Mouse (Mus musculus) thymus, adult 2 months (tissue): Measurements from ENCODE around the gene Olfr292.

Experiments
- CTCF ChIP-seq: fragments of 200-500 bp; IDR thresholded peaks from 2 replicates; pipeline ENCODE4 v1.5.1; 2012; ENCODE audit warnings: mild to moderate bottlenecking, control low read depth, low read length, moderate library complexity, borderline replicate concordance; ENCODE audit not compliant: control insufficient read depth, poor library complexity, insufficient read depth; ENCODE audit errors: extremely low read depth
- POLR2A ChIP-seq: fragments of 200-500 bp; IDR thresholded peaks from 2 replicates; pipeline ENCODE4 v1.6.1; 2012; ENCODE audit warnings: mild to moderate bottlenecking, low read length, control low read depth, moderate library complexity; ENCODE audit not compliant: control insufficient read depth, poor library complexity, insufficient read depth; ENCODE audit errors: extremely low read depth

DNA sequence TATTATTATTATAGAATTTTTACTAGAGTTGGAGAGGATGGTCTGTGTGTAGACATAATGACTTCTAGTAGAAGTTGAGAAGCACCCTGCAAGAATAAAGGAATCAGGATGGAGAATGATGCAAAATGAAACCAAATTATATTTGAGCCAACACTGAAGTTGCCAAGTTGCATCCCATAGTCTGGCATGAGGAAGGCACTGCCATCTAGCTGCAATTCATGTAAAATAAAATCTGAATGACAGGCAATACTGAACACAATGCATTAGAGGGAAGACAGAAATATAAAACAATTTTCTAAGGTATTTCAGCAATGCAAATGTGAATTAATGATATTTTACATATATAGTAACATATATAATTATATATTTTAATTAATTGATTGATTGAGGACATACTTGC lies 36.9 kb downstream of the Olfr292 start:
- no peak for TF ChIP-seq POLR2A
- no peak for TF ChIP-seq CTCF
